Mouse (Mus musculus): ENCODE measurements around the gene Nsrp1. TPM values are rescaled to one million over a fixed set of nuclear protein-coding genes. Genes with fewer than 3 reads are reported as not detected.

The Nsrp1 gene
- polyA plus RNA-seq, 1 experiment: 0.77 TPM

DNA sequence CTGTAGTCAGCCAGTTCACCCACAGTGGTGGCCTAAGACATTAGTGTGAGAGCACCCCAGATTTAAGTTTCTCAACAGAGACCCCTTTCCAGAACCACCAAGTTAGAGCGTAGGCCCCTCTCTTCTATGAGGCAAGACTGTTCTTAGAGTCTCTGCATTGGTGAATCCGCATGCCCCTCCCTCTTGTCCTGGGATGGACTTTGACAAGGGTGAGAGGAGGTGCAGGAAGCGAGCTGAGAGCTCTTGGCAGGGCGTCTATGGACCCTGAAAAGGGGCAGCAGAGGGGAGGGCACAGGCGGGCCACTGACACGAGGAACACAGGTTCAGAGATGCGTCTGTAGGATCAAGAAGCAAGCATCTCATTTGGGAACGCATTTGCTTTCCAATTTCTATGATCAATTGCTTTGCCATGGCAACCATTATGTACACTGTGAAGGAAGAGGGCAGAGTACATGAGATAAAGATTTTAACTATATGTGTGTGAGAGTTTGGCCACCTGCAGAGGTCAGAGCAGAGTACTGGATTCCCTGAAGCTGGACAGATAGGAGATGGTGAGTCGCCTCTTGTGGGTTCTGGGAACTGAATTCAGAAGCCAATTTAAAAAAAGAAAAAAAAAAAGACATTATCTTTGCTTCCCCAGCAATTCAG is 56.4 kb downstream of the Nsrp1 start:
- H3K4me3 ChIP-seq (ENCODE audit: extremely low read depth, insufficient read depth, insufficient read length): no peak overlapping the region

GRCm38 (mm10) chr11:77019539-77019938 is 58.7 kb downstream of the Nsrp1 start:
- 59% methylated on average over 8 of the region's 8 CpGs for WGBS
- Histone ChIP-seq H3K27ac (ENCODE audit: insufficient read depth, low read length) (no peak overlapping the region), H3K4me1 (ENCODE audit: control insufficient read depth, insufficient read depth, insufficient read length) (no peaks in the 10 kb centered on the region), H3K4me3 (ENCODE audit: extremely low read depth, insufficient read depth, insufficient read length) (no peak overlapping the region), H3K36me3 (ENCODE audit: control insufficient read depth, insufficient read depth, low read length) (no peaks in the 10 kb centered on the region), H3K27me3 (ENCODE audit: control insufficient read depth, insufficient read depth, low read length) (no peaks in the 10 kb centered on the region)
- no peak for TF ChIP-seq POLR2A (IDR thresholded peaks at IDR 0.05; ENCODE audit: low read depth, low read length)
- TF ChIP-seq CTCF (IDR thresholded peaks at IDR 0.05; ENCODE audit: extremely low read depth, insufficient read depth, insufficient read length, insufficient replicate concordance): no peak
- no peak for DNase-seq (ENCODE audit: low read depth in 1 of 2, low spot score in 2 of 2)

More for the DNA sequence above, 56.4 kb downstream of the Nsrp1 start:
- Histone ChIP-seq H3K27me3 (ENCODE audit: control insufficient read depth, insufficient read depth, low read length) (no peaks in the 10 kb centered on the region), H3K4me1 (ENCODE audit: control insufficient read depth, insufficient read depth, insufficient read length) (no peaks in the 10 kb centered on the region), H3K36me3 (ENCODE audit: control insufficient read depth, insufficient read depth, low read length) (no peaks in the 10 kb centered on the region), H3K27ac (ENCODE audit: insufficient read depth, low read length) (no peak overlapping the region)
- no peak for DNase-seq (ENCODE audit: low read depth in 1 of 2, low spot score in 2 of 2)
- WGBS: 84% methylated on average over 9 of the region's 9 CpGs
- TF ChIP-seq POLR2A (IDR thresholded peaks at IDR 0.05; ENCODE audit: low read depth, low read length) (no peak), CTCF (IDR thresholded peaks at IDR 0.05; ENCODE audit: extremely low read depth, insufficient read depth, insufficient read length, insufficient replicate concordance) (no peak)

- Histone ChIP-seq H3K4me3 (ENCODE audit: extremely low read depth, insufficient read depth, insufficient read length) (no peak overlapping the region), H3K27me3 (ENCODE audit: control insufficient read depth, insufficient read depth, low read length) (no peaks in the 10 kb centered on the region), H3K27ac (ENCODE audit: insufficient read depth, low read length) (no peak overlapping the region), H3K36me3 (ENCODE audit: control insufficient read depth, insufficient read depth, low read length) (no peaks in the 10 kb centered on the region), H3K4me1 (ENCODE audit: control insufficient read depth, insufficient read depth, insufficient read length) (no peaks in the 10 kb centered on the region)
- 87% methylated on average over 11 of the region's 11 CpGs for WGBS
- DNase-seq (ENCODE audit: low read depth in 1 of 2, low spot score in 2 of 2): no peak
- no peak for TF ChIP-seq CTCF (IDR thresholded peaks at IDR 0.05; ENCODE audit: extremely low read depth, insufficient read depth, insufficient read length, insufficient replicate concordance)
- TF ChIP-seq POLR2A (IDR thresholded peaks at IDR 0.05; ENCODE audit: low read depth, low read length): no peak
Measured at GRCm38 (mm10) chr11:77018046-77018445, 60.2 kb downstream of the Nsrp1 start.

DNA sequence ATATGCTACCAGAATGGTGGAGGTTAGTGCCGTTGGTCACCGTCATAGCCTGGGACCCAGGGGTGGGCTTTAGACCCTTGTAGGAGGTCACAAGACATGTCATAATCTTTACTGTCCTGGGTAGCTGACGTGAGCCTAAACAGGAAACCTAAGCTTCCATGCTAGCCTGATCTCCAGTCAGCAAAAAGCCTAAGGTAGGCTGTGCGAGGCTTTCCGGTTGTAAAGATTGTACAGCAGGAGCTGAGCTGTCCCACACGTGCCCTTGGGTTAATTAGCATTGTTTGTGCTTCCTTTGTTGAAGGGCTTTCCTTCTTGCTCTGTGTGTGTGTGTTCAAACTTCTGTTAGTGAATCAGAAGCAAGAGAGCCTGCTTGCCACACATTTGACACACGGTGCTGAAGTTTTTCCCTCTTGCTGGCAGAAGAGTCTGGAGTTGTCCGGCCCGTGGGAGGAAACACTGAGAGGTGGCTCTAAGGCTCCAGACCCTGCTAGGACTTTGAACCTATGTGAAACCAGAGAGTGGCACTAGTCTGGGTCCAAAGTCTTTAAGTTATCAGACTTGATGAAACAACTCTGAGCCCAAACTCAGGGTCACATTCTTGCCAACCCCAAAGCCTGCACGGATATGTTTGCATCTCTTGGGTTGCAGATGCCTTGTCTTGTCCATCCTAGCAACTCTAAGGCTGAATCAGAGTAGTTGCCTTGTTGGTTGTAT is 67.3 kb downstream of the Nsrp1 start:
- H3K4me1 ChIP-seq (ENCODE audit: control insufficient read depth, insufficient read depth, insufficient read length): no peaks in the 10 kb centered on the region
- 73% methylated on average over 10 of the region's 10 CpGs for WGBS
- DNase-seq (ENCODE audit: low read depth in 1 of 2, low spot score in 2 of 2): no peak
- no peak overlapping the region for H3K4me3 ChIP-seq (ENCODE audit: extremely low read depth, insufficient read depth, insufficient read length)
- no peak overlapping the region for H3K27ac ChIP-seq (ENCODE audit: insufficient read depth, low read length)
- no peaks in the 10 kb centered on the region for H3K27me3 ChIP-seq (ENCODE audit: control insufficient read depth, insufficient read depth, low read length)
- no peaks in the 10 kb centered on the region for H3K36me3 ChIP-seq (ENCODE audit: control insufficient read depth, insufficient read depth, low read length)
- TF ChIP-seq CTCF (IDR thresholded peaks at IDR 0.05; ENCODE audit: extremely low read depth, insufficient read depth, insufficient read length, insufficient replicate concordance) (no peak), POLR2A (IDR thresholded peaks at IDR 0.05; ENCODE audit: low read depth, low read length) (no peak)

GRCm38 (mm10) chr11:77009069-77010025 is 68.9 kb downstream of the Nsrp1 start:
- Histone ChIP-seq H3K36me3 (ENCODE audit: control insufficient read depth, insufficient read depth, low read length) (no peaks in the 10 kb centered on the region), H3K27me3 (ENCODE audit: control insufficient read depth, insufficient read depth, low read length) (no peaks in the 10 kb centered on the region), H3K4me3 (ENCODE audit: extremely low read depth, insufficient read depth, insufficient read length) (no peak overlapping the region), H3K4me1 (ENCODE audit: control insufficient read depth, insufficient read depth, insufficient read length) (no peaks in the 10 kb centered on the region), H3K27ac (ENCODE audit: insufficient read depth, low read length) (no peak overlapping the region)
- TF ChIP-seq CTCF (IDR thresholded peaks at IDR 0.05; ENCODE audit: extremely low read depth, insufficient read depth, insufficient read length, insufficient replicate concordance): no peak
- no peak for TF ChIP-seq POLR2A (IDR thresholded peaks at IDR 0.05; ENCODE audit: low read depth, low read length)
- WGBS: 82% methylated on average over 16 of the region's 16 CpGs
- no peak for DNase-seq (ENCODE audit: low read depth in 1 of 2, low spot score in 2 of 2)

- 51% methylated on average over 6 of the region's 6 CpGs for WGBS
- Histone ChIP-seq H3K36me3 (ENCODE audit: control insufficient read depth, insufficient read depth, low read length) (no peaks in the 10 kb centered on the region), H3K4me1 (ENCODE audit: control insufficient read depth, insufficient read depth, insufficient read length) (no peaks in the 10 kb centered on the region), H3K27me3 (ENCODE audit: control insufficient read depth, insufficient read depth, low read length) (no peaks in the 10 kb centered on the region), H3K27ac (ENCODE audit: insufficient read depth, low read length) (no peak overlapping the region), H3K4me3 (ENCODE audit: extremely low read depth, insufficient read depth, insufficient read length) (no peak overlapping the region)
- no peak for TF ChIP-seq POLR2A (IDR thresholded peaks at IDR 0.05; ENCODE audit: low read depth, low read length)
- no peak for TF ChIP-seq CTCF (IDR thresholded peaks at IDR 0.05; ENCODE audit: extremely low read depth, insufficient read depth, insufficient read length, insufficient replicate concordance)
- DNase-seq (ENCODE audit: low read depth in 1 of 2, low spot score in 2 of 2): no peak
Measured at GRCm38 (mm10) chr11:77006616-77007015, 71.6 kb downstream of the Nsrp1 start.
